Mouse (Mus musculus): ENCODE data around the gene Il25. TPM values are rescaled to one million over a fixed set of nuclear protein-coding genes. Genes with fewer than 3 reads are reported as not detected.

The Il25 gene
- not detected for total RNA-seq (2021)
- long read RNA-seq, experiment 1, result 0 reads
- long read RNA-seq, experiment 2, result 0 reads

DNA sequence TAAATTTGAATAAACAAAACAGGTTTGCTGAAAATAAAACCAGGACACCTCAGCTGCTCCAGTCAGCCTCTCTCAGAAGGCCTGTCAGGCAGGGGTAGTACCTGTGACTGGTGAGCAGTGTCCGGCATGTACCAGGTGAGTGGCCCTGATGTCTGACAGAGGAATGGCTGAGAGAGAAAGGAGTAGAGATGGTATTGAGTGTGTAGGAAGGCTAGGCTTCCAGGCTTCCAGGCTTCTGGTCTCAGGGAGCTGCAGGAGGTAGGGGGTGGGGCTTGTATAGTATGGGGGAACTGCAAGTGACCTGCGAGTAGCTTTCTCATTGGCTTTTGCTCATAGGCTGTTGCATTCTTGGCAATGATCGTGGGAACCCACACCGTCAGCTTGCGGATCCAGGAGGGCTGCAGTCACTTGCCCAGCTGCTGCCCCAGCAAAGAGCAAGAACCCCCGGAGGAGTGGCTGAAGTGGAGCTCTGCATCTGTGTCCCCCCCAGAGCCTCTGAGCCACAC lies at the start of gene Il25:
Gene Il25 (plus strand): TSS at position 51 of the 506 bp plus-strand sequence.
- no peak for DNase-seq (ENCODE audit: low spot score in 2 of 2)

DNA sequence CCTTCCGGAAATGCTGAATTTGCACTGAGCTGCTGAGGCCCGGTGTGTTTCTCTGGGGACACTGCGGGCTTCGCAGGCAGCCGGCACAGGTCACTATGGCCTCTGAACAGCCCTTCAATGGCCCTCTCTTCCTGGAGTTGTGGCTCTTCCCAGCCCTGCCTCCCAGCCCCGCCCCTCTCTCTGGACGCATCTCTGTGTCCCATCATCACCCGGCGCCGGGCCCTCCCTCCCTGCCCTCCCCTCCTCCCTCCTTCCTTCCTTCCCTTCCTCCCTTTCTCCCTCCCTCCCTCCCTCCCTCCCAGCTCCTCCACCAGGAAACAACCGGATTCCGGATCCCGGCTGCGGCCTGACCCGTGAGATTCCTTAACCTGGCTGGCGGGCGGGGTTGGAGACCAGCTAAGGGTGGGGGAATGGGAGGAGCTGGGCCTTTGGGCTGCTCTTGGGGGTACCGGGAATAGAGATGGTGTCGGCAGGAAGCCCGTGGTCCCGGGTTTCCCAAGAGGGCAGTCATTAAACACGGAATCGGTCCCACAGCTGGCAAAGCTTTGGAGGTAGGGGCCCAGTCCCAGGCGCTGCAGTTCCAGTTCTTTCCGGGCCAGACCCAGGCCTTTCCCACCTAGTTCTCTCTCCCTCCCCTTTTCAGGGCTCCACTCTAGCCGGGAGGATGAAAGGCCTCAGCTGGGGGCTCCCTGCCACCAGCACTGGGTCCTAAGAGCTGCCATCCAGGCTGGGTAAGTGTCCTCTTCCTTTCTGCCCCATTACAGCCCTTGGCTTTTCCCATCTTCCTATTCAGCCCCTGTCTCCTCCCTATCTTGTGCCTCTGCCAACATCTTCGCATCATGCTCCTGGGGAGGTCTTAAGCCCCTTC lies 49.1 kb upstream of the Il25 start, which contains the start of the genes Bcl2l2 and Gm20521:
Gene Bcl2l2 (plus strand): TSS at position 224 of the 868 bp plus-strand sequence.
Gene Gm20521 (plus strand): TSS at position 288 of the 868 bp plus-strand sequence.
- peak; percentile 79 to 90 for DNase-seq (ENCODE audit: low spot score in 2 of 2)

DNA sequence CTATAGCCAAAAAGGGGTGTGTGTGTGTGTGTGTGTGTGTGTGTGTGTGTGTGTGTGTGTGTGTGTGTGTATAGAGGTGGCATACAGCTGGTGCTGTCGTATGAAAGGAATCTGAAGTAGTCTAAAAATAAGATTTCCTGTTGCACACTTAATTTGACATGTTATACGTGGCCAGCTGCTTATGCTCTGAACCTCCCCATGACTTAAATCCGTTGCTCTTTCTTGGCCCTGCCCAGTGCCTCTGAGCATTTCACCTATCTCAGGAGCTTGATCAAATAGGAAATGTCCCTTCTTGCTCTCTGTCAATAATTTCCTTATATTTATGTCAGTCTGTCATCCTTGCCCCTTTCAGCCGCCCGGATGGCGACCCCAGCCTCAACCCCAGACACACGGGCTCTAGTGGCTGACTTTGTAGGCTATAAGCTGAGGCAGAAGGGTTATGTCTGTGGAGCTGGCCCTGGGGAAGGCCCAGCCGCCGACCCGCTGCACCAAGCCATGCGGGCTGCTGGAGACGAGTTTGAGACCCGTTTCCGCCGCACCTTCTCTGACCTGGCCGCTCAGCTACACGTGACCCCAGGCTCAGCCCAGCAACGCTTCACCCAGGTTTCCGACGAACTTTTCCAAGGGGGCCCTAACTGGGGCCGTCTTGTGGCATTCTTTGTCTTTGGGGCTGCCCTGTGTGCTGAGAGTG lies 48.3 kb upstream of the Il25 start:
- no peak for DNase-seq (ENCODE audit: low spot score in 2 of 2)

DNA sequence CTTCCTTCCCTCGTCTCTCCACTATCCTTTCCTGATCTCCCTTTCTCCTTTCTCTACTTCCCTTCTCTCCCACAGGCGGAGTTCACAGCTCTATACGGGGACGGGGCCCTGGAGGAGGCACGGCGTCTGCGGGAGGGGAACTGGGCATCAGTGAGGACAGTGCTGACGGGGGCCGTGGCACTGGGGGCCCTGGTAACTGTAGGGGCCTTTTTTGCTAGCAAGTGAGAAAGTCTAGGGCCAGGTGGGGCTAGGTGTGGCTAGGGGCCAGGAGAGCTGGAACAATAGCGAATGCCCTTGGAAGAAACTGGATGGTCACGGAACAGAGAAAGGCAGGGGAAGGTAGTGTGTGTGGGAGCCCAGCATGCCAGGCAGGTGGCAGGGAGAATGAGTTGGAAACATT lies 47.2 kb upstream of the Il25 start:
- DNase-seq (ENCODE audit: low spot score in 2 of 2), result no peak

DNA sequence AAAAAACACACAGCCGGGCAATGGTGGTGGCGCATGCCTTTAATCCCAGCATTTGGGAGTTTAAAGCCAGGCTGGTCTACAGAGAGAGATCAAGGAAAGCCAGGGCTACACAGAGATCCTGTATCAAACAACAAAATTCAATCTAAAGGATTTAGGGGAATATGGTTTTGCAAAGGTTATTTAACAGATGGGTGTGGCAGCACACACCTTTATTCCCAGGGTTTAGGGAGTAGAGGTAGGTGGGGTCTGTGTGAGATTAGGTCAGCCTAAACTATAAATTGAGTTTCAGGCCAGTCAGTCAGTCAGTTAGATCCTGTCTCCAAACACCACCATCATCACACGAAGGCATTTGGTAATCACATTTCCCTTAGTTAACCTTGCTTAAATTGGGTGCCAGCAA lies 40.3 kb upstream of the Il25 start, which contains the start of gene Pabpn1:
Gene Pabpn1 (plus strand): TSS at position 301 of the 400 bp plus-strand sequence.
- DNase-seq (ENCODE audit: low spot score in 2 of 2), result no peak

DNA sequence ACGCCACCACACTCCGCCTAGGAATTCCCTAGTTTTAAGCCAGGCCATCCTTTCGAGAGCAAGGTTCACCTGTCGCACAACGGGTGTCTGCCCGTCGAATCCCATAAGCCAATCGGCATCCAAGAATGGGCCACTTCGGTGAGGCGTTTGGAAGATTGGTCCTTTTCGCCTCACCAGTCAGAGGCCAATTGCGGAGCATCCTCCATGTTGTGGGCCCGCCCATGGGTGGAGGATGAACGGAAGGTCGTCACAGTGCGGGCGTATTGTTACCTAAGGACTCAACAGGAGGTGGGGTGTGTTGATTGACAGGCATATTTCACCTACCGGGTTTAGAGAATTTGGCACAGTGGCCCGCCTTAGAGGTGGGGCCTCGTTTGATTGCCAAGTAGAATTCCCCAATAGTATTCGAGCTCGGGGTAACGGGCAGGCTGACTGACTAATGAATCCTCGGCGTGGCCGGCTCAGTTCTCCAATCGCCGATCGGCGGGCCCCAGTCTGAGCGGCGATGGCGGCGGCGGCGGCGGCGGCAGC lies 38.8 kb upstream of the Il25 start:
- DNase-seq (ENCODE audit: low spot score in 2 of 2), result peak; percentile 84 to 95

DNA sequence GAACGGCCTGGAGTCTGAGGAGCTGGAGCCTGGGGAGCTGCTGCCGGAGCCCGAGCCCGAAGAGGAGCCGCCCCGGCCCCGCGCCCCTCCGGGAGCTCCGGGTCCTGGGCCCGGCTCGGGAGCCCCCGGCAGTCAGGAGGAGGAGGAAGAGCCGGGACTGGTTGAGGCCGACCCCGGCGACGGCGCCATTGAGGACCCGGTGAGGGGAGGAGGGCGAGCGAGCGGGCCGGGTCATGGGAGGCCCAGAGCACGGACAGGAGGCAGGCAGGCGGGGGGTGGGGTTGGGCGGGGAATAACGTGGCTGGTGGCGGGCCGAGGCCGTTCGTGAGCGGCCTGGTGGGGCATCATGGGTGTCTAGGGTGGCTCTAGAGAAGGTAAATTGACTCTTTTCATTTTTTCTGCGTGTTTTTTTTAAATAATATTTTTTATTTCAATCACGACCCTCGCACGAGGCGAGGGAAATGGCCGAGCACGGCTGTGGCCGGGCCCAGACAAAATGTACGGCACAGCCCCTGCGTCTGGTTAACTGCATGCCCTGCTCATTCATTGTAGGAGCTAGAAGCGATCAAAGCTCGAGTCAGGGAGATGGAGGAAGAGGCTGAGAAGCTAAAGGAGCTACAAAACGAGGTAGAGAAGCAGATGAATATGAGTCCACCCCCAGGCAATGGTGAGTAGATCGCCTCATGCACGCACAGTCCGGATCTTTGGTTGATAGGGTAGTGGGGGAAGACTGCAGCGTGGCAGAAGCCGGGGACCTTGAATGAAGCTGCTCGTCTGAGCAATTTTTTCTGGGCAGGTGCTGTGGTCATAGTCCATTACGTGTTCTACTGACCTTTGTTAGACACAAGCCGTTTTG lies 38.0 kb upstream of the Il25 start:
- peak; percentile 54 to 73 for DNase-seq (ENCODE audit: low spot score in 2 of 2)

DNA sequence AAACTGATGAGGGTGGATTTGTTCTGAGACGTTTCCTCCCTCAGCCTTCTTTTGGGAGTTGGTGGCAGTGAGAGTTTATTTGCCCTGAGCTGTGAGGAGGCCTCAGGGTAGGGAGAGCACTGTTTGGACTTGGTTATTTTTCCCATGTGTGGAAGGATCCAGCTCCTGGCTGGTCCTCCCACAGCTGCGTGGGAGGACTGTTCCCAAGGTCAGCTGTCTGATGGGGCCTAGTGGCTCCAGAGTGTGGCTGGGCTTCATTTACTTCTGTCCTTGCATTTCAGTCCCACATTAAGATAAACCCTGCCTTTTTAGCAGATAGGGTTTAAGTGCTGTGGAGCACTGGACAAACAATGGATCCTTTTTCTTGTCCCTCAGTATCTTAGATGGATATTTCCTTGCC lies 35.0 kb upstream of the Il25 start:
- no peak for DNase-seq (ENCODE audit: low spot score in 2 of 2)

DNA sequence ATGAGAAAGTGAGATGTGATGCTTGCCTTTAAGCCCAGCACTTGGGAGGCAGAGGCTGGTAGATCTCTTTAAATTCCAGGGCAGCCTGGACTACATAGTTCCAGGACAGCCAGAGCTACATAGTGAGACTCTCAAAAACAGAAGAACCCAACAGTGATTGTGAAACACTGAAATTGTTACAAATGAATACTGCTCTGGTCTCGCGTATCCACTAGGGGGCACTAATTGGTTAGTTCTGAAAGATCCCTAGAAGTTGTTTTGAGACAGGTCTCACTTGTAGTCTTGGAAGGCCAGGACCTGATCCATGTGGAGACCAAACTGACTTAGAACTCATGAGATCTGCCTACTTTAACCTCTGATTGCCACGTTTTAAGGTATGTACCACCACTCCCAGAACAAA lies 32.1 kb upstream of the Il25 start:
- peak in 1 of 2 experiments; percentile 59 for DNase-seq (ENCODE audit: low spot score in 2 of 2)

DNA sequence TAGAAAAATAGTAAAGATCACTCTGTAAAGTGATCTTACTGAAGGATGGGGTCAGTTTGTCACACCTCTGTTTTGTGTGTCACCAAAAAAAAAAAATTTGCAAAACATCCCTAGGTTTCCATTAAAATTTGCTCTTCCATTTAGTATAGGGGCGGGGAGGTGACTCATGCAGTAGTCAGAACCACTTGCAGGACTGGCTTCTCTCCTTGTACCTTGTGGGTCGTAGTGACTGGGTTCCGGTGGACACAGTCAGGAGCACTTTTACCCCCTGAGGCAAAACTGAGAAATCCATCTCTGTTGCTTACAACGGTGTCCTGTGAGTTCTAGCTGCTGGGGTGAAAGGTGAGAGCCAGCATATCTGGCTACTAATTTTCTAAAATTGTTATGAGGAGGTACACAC lies 28.9 kb upstream of the Il25 start:
- no peak for DNase-seq (ENCODE audit: low spot score in 2 of 2)

DNA sequence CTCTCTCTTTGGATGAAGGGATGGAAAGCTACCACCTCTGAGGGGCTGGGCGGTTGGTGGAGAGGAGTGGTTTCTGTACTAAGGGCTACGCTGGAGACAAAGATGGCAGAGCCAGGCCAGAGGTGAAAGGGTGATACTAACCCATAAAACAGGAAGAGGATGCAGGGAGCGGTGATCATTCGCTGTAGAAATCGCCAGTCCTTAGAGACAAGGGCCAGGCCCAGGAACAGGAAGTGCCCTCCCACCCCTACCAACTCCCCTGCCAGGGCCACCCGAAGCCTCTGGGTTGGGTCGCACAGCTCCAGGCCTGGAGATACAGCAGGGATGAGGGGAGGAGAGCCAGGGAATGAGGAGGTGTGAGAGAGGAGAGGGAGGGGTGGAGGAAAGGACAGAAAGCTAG lies 23.8 kb upstream of the Il25 start:
- DNase-seq (ENCODE audit: low spot score in 2 of 2), result no peak

DNA sequence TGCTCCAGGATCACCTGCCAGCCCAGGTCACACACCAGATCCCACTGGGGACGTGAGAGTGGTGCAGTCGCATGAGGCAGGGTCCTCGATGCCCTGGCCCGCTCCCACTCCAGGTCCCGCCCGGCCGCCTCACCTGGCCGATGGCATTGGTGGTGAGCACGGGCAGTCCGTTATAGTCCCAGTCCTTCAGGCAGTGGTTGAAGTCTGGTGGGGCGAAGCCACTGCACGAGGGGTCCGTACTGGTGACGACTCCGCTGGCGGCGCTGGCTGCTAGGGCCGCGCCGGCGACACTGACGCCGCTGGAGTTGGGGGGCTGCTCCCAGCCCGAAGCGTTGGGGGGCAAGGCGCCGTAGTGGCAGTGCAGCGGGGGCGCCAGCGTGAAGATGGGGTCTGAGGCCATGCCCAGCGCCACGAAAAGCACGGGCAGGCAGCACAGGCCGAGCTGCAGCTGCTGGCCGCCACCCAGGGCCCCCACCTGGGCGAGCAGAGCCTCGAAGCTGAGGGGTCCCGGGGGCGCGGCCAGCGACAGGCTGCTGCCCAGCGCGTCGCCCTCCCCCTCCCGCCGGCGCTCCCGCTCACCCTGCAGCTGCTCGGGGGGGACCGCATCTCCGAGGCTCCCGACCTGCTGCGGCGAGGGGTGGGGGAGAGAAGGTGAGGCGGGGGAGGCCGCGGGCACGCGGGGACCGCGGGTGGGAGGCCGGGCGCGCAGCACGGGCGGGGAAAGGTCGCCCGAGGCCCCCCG lies 20.2 kb upstream of the Il25 start:
- DNase-seq (ENCODE audit: low spot score in 2 of 2), result peak in 1 of 2 experiments; percentile 36

DNA sequence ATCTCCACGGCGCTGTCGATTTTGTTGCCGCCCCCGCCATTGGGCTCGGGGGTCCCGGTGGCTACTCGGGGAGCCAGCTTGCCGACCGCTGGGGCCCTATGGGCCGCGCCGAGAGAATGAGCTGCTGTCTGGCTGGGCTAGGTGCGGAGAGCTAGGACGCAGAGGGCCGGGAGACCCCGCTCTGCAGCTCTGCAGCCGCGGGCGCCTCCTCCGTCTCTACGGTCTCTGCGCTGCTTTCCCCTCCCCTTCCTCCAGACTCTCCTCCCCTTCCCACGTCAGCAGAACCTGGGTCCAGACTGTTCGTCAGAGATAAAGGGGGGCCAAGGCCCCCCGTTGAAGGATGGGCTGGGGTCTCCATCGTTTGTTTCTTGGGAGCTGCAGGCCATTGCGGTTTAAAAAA lies 19.6 kb upstream of the Il25 start, which contains the start of gene Slc22a17:
Gene Slc22a17 (minus strand): TSS at position 247 of the 400 bp plus-strand sequence.
- DNase-seq (ENCODE audit: low spot score in 2 of 2), result peak; percentile 68 to 73

DNA sequence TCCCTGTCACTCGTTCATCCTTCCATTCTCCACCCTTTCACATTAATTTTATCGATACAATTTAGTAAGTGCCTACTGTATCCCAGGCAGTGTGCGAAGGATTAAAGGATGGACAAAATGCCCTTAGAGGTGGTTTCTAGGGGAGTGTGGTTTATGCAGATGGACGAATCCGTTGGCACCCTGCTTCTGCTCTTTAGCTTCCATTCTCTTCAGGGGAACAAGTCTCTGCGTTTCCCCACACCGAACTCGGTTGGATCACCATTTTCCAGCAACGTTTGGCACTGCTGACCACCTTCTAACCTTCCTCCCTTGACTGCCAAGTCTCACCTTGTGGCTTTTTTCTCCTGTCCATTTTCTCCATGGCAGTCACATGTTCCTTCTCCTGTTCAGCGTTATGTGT lies 19.2 kb upstream of the Il25 start:
- no peak for DNase-seq (ENCODE audit: low spot score in 2 of 2)

DNA sequence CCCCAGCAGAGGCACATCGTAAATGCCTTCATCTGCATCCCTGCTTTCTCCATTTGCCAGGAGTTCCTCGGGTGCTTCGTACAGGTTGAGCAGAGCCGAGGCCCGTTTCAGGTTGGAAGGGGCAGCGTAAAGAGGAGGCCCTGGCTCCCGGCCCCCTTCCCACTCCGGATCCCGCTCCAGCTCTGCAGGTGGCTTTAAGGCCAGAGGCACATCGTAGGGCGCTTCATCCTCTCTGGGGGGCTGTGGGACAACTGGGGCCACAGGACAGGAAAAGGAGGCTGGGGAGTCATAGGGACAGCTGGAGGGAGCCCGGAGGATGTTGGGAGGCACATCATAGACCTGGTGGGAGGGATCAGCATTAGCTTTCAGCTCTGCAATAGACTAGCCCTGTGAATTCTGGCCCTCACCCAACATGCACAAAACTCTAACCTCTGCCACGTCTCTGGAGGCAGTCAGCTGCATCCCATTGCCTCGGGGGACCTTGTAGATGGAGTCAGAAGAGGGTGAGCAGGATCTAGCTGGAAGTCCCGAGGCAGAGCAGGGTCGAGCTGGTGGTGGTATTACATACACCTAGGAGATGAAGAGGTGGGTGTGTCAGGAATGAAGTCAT lies 12.3 kb upstream of the Il25 start:
- DNase-seq (ENCODE audit: low spot score in 2 of 2), result no peak

DNA sequence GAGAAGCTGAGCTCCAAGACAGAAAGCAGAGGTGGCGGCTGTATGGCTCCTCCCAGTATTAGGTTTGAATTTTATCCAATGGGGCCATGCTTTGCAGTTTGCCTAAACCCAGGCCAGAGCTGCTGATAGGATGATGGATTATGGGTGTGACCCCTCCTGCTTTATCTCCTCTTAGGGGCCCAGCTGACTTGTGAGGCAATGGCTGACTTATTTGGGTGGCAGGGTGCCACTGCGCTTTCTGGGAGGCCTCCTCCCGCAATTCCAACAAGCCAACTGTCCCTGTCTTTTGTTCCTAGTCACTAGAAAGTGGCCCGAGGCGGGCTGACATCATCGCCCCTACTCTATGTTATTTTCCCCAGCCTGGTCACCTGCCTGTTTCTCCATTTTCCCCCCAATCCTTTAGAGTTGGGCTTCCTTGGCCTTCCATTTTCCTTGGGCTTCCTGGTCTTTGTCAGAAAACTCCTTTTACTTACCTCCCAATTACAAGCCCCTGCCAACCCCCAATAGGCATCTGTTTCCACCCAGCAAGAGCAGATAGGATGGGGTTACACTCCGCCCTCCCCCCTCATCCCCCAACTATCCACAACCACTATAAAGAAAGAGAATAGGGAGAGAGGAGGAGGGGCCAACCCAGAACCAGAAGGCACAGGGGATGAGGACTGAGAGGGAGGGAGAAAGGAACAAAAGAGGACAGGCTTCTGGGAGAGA lies 7.7 kb upstream of the Il25 start:
- DNase-seq (ENCODE audit: low spot score in 2 of 2), result peak in 1 of 2 experiments; percentile 69

DNA sequence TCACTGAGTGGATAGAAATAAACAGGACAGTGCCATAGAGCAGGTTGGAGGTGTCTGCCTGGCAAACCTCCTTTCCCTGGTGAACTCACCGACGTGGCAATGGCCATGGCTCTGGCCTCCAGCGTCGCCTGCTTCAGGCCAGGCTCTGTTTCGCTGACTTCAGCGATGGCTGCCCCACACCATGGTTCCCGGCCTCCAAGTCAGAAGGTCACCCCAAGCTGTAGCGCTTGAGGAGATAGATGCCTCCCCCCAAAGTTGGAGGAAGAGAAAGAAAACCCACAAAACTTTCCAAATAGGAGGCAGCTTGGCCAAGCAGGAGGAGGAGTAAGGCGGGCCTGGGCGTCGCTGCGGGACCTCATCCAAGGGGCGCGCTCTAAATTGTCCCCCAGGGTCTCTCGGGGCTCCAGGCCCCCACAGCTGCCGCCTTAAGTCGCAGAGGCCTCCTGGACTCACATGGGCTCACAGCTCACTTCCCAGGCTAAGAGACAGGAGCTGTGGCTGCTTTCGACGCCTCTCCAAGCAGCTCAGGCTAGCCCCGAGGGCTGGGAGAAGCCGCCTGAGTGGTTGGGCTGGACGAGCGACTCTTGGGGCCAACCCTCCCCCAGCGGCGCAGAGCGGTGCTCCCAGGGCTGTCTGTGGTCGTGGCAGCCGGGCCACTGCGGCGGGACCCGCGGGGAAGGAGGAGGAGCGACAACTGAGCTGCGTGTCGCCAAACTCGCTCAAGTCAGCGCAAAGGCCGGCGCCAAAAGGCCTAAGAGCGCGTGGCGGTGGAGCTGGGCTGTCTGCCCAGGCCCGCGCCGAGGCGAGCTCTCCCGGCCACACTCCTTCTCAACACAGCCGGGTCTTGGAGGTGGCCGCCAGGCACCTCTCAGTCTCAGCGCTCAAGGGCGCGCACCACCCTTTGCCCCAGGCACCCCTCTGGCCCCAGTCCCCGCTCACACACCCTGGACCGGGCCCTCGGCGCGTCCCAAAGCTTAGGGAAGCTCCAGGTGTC lies 6.8 kb upstream of the Il25 start, which contains the start of gene Efs:
Gene Efs (minus strand): TSS at position 778 of the 994 bp plus-strand sequence.
- peak; percentile 60 to 83 for DNase-seq (ENCODE audit: low spot score in 2 of 2)

Measured in gastrocnemius, postnatal 4 days (tissue).